Mouse (Mus musculus) midbrain, postnatal 0 days (tissue): ENCODE measurements at regions not wholly inside any gene's neighbourhood (a gene's known extent, or its start where the extent isn't known, plus 50 kb on each side); places are given as distances from the start of the nearest gene placed in this dataset.

Experiments used
- ATAC-seq: fragments of 200-750 bp; cut with Nextera tagmentation; 2 replicates; pipeline ENCODE4 v1.8.0; 2017; ENCODE audit warnings: moderate number of reproducible peaks, mild to moderate bottlenecking, moderate TSS enrichment, moderate library complexity; ENCODE audit not compliant: low FRiP score
- DNase-seq: peaks from one replicate; pipeline ENCODE4 v3.0.0-alpha.2; 2015; ENCODE audit warnings: low spot score
- H3K27ac ChIP-seq: fragments of 300-500 bp; sonication (generic); 2 replicates; pipeline ENCODE4 v1.5.1; 2014; ENCODE audit warnings: low read depth, mild to moderate bottlenecking, low read length, mixed read lengths
- H3K27me3 ChIP-seq: fragments of 300-500 bp; sonication (generic); 2 replicates; pipeline ENCODE4 v1.6.1; 2014; ENCODE audit warnings: low read length, control low read depth, mixed read lengths; ENCODE audit not compliant: insufficient read depth
- H3K36me3 ChIP-seq: fragments of 300-500 bp; sonication (generic); 2 replicates; pipeline ENCODE4 v1.6.1; 2014; ENCODE audit warnings: low read length, control low read depth, mixed read lengths; ENCODE audit not compliant: insufficient read depth
- H3K4me1 ChIP-seq: fragments of 300-500 bp; sonication (generic); 2 replicates; pipeline ENCODE4 v1.6.1; 2014; ENCODE audit warnings: mild to moderate bottlenecking, control low read depth, antibody characterized with exemption, low read length, mixed read lengths; ENCODE audit not compliant: insufficient read depth
- H3K4me2 ChIP-seq: fragments of 300-500 bp; sonication (generic); 2 replicates; pipeline ENCODE4 v1.6.1; 2014; ENCODE audit warnings: low read depth, mild to moderate bottlenecking, low read length, mixed read lengths; ENCODE audit not compliant: poor library complexity, severe bottlenecking
- H3K4me3 ChIP-seq: fragments of 300-500 bp; sonication (generic); 2 replicates; pipeline ENCODE4 v1.5.1; 2014; ENCODE audit warnings: low read depth, mild to moderate bottlenecking, low read length, moderate library complexity
- H3K9ac ChIP-seq: fragments of 300-500 bp; sonication (generic); replicated peaks from 2 replicates; pipeline ENCODE4 v1.6.1; 2014; ENCODE audit warnings: mild to moderate bottlenecking, low read length, moderate library complexity, mixed read lengths; ENCODE audit not compliant: poor library complexity, severe bottlenecking
- H3K9me3 ChIP-seq: fragments of 300-500 bp; sonication (generic); 2 replicates; pipeline ENCODE4 v1.6.1; 2016; ENCODE audit warnings: low read length, control low read depth
- CTCF ChIP-seq: IDR thresholded peaks from 2 replicates; pipeline ENCODE4 v1.5.1; 2016; ENCODE audit warnings: antibody characterized with exemption, mild to moderate bottlenecking
- WGBS: fragments of 180-500 bp; shearing (Covaris S2); extraction: QIAGEN DNeasy Blood & Tissue Kit; methylation state at CpG from one replicate; pipeline ENCODE4 v1.1.7; 2014; 5-methylcytosine and 5-hydroxymethylcytosine counted together

GRCm38 (mm10) chr4:153752791-153753190, 204.2 kb upstream of the A430005L14Rik start:
- no peaks in the 10 kb centered on the region for H3K27me3 ChIP-seq
- H3K4me3 ChIP-seq, result no peak overlapping the region
- H3K9ac ChIP-seq, result no peak overlapping the region
- no peaks in the 10 kb centered on the region for H3K4me1 ChIP-seq
- ATAC-seq (no peak), DNase-seq (no peak)
- no peaks in the 10 kb centered on the region for H3K9me3 ChIP-seq
- no peaks in the 10 kb centered on the region for H3K36me3 ChIP-seq
- no peak overlapping the region for H3K4me2 ChIP-seq
- no peak overlapping the region for H3K27ac ChIP-seq
- 70% methylated on average over 6 of the region's 6 CpGs for WGBS
- TF ChIP-seq CTCF, result no peak

GRCm38 (mm10) chr4:153758323-153758722, 198.7 kb upstream of the A430005L14Rik start:
- no peak overlapping the region for H3K27ac ChIP-seq
- TF ChIP-seq CTCF, result no peak
- H3K27me3 ChIP-seq, result no peaks in the 10 kb centered on the region
- ATAC-seq (no peak), DNase-seq (no peak)
- H3K9ac ChIP-seq, result no peak overlapping the region
- no peaks in the 10 kb centered on the region for H3K9me3 ChIP-seq
- no peaks in the 10 kb centered on the region for H3K36me3 ChIP-seq
- no peak overlapping the region for H3K4me2 ChIP-seq
- WGBS, result 90% methylated on average over 6 of the region's 6 CpGs
- H3K4me1 ChIP-seq, result no peaks in the 10 kb centered on the region
- H3K4me3 ChIP-seq, result no peak overlapping the region

- DNase-seq (peak; percentile 48), ATAC-seq (no peak)
- no peaks in the 10 kb centered on the region for H3K36me3 ChIP-seq
- H3K27me3 ChIP-seq, result no peaks in the 10 kb centered on the region
- H3K9ac ChIP-seq, result no peak overlapping the region
- no peak overlapping the region for H3K27ac ChIP-seq
- WGBS, result 71% methylated on average over 8 of the region's 8 CpGs
- peaks cover 3% of the 10 kb centered on the region; the same call in 1 of the 2 replicates for H3K9me3 ChIP-seq
- no peak overlapping the region for H3K4me2 ChIP-seq
- no peaks in the 10 kb centered on the region for H3K4me1 ChIP-seq
- TF ChIP-seq CTCF, result no peak
- no peak overlapping the region for H3K4me3 ChIP-seq
Measured at GRCm38 (mm10) chr4:153758781-153759180, 198.3 kb upstream of the A430005L14Rik start.

GRCm38 (mm10) chr4:153760934-153761333, 196.1 kb upstream of the A430005L14Rik start:
- Histone ChIP-seq H3K4me2 (no peak overlapping the region), H3K27me3 (no peaks in the 10 kb centered on the region), H3K9ac (no peak overlapping the region), H3K4me1 (no peaks in the 10 kb centered on the region), H3K9me3 (peaks cover 3% of the 10 kb centered on the region; the same call in 1 of the 2 replicates), H3K27ac (no peak overlapping the region), H3K36me3 (no peaks in the 10 kb centered on the region), H3K4me3 (no peak overlapping the region)
- ATAC-seq, result no peak
- DNase-seq, result no peak
- peak; percentile 47 for TF ChIP-seq CTCF
- 91% methylated on average over 4 of the region's 4 CpGs for WGBS

- Histone ChIP-seq H3K4me2 (no peak overlapping the region), H3K9me3 (peaks cover 3% of the 10 kb centered on the region; the same call in 1 of the 2 replicates), H3K4me1 (no peaks in the 10 kb centered on the region), H3K27ac (no peak overlapping the region), H3K4me3 (no peak overlapping the region), H3K27me3 (no peaks in the 10 kb centered on the region), H3K9ac (no peak overlapping the region), H3K36me3 (no peaks in the 10 kb centered on the region)
- TF ChIP-seq CTCF, result no peak
- no peak for ATAC-seq
- 55% methylated on average over 10 of the region's 10 CpGs for WGBS
- no peak for DNase-seq
Measured at GRCm38 (mm10) chr4:153763413-153763812, 193.6 kb upstream of the A430005L14Rik start.

GRCm38 (mm10) chr4:153767713-153768112, 189.3 kb upstream of the A430005L14Rik start:
- no peaks in the 10 kb centered on the region; the same call in 1 of the 2 replicates for H3K4me1 ChIP-seq
- peaks cover 3% of the 10 kb centered on the region; the same call in 1 of the 2 replicates for H3K9me3 ChIP-seq
- no peak overlapping the region for H3K9ac ChIP-seq
- WGBS, result 86% methylated on average over 9 of the region's 9 CpGs
- no peak overlapping the region for H3K4me3 ChIP-seq
- TF ChIP-seq CTCF, result no peak
- H3K36me3 ChIP-seq, result no peaks in the 10 kb centered on the region
- DNase-seq (no peak), ATAC-seq (no peak)
- no peak overlapping the region for H3K4me2 ChIP-seq
- H3K27ac ChIP-seq, result no peak overlapping the region
- no peaks in the 10 kb centered on the region for H3K27me3 ChIP-seq
